Mouse (Mus musculus) retina, adult 2 months (tissue): ENCODE measurements around the gene Kdf1.
A peak's percentile ranks its signal among the peaks of the same experiment; 100 is the strongest.
"Not testable (repeated sequence)": the region's sequence is repeated elsewhere in the genome, so short reads cannot be mapped to it uniquely, and the experiment has no call there.

Experiments used
- DNase-seq: peaks from one replicate; pipeline ENCODE4 v3.0.0-alpha.2; 2012; ENCODE audit warnings: low read depth, low spot score

Kdf1 gene

DNA sequence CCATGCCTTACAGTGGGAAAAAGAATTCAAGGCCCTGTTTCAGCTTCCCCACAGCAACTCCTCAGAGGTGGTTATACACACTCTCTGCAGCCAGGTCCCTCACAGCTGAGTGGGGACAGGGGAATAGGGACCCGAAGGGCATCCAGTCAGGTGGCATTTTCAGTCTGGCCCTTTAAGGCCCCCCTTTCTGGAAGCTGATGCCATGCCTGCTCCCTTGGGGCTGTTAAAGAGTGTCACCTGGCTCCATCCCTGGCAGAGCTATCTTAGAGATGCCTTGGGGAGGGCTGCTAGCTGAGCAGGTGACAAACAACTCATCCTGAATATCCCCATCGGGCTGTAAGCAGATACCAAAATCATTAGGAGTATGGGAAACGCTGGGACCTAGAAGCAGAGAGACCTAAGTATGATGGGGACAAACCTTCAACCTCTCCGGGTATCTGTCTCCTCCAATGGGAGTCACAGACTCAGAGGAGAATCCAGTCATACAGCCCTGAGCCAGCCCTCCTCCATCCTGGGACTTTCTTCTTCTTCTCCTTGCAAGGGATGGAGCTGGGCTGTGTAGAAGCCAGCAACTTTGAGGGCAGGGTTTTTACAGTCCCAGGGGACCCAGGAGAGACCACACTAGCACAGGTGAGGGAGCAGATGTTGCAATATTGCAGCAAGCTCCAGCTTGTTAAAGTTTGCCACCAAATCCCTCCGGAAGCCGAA lies 21.9 kb upstream of the Kdf1 start:
- DNase-seq, result no peak

GRCm38 (mm10) chr4:133497461-133498159 lies 21.2 kb upstream of the Kdf1 start:
- no peak for DNase-seq

DNA sequence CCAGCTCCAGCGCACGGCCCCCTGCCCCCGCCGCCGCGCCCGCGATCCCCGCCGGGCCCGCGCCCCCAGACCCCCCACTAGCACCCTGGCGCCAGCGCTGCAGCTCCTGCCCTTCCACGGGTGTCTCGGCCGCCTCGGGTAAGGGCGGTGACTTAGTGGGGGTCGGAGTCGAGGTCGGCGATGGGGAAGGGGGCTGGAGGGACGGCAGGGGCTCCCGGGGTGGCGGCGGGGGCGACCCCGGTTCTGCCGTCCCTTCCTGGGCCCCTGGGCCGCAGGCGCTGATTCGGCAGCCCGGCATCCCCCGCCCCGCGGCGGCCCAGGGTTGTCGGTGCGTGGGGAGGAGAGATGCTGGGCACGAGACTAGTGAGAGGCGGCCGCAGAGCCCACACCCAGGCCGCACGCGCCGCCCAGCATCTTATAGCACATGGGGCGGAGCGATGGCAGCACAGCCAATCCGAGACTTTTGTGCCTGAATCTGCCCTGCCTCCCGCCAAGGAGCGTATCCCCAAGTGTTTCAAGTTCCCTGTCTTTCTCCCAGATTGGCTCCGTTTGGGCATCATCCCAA lies 20.5 kb upstream of the Kdf1 start, which contains the start of gene Trnp1:
Gene Trnp1 (minus strand): TSS at position 391 of the 565 bp plus-strand sequence.
- DNase-seq, result peak; percentile 45

DNA sequence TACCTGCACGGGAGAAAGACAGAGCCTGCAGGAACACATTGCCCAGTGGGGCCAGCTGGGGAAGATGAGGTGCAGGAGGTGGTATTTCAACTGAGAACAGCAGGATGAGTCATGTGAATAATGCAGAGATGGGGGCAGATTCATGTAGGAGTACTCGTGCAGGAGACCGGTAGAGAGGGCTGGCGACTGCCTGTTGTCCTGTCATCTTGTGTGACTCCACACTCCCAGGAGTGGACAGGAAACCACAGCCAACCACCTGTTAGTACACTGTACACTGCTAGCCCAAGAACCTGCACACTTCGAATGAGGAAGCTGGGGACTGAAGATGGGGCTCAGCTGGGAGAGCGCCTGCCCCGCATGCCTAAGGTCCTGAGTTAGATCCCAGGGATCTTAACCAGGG lies 17.2 kb upstream of the Kdf1 start:
- DNase-seq, result no peak

DNA sequence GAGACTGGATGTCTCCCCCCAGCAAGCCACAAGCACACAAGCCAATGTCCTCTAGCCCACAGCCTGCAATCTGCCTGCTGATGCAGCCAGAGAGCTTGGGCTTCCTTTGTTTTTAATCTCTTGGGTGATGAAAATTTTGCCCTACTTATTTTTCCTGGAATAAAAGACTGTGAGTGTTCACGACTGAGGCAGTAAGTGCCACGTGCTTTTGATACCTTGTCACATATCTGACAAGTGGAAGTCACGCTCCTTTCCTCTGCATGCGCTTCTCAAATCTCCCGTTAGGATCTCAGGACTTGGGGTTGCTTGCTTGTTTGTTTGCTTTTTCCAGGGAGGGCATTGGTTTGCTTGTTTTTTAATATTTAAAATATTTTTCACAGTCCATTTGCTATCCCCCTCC lies 14.5 kb upstream of the Kdf1 start:
- DNase-seq, result no peak

DNA sequence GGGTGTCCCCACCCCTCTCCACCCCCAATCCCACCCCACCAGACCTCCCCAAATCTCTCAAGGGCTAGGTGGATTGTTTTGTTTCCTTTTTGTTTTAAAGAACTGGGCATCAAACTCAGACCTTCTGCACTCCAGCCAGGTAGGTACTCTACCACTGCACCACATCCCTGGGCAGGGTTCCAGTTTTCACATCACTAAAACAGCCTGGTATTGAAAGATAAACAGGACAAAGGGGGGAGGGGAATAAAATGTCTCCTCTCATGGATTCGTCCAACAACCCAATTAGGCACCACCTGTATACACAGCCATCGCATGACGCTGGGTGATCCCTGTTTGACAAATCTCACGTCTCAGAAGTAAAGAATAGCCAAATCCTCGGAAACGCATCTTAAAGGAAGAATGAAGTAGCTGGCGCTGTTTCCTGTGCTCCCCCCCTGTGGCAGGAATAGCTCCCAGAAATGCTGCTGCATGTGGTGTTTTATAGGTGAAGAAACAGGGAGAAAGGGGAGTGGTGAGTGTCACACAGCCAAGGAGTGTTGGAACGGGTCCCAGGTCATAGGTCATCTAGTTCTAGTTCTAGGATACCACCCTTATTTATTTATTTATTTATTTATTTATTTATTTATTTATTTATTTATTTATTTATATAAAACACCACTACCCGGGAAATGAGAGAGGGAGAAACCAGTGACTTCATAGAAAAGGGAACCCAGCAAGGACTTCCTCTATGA lies 13.8 kb upstream of the Kdf1 start:
- DNase-seq, result no peak

- no peak for DNase-seq
Measured at GRCm38 (mm10) chr4:133506573-133506972, 12.2 kb upstream of the Kdf1 start.

DNA sequence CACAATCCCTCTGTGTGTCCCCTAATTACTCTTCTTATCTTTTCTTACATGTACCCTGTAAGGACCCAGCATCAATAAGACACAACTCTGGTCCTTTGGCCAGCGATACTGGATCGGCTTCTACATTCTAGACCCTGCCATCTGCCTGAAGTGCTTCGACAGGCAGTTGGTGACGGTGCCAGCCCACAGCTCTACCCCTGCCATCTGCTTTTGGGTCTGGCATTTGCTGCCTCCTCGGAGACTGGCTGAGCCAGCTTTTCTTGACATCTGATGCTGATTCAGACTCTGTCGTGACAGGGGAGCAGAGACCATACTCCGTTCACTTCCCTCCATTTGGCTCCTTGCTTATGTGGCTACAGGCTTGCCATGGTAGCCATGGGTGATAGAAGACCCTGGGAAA lies 9.8 kb upstream of the Kdf1 start:
- DNase-seq, result no peak

DNA sequence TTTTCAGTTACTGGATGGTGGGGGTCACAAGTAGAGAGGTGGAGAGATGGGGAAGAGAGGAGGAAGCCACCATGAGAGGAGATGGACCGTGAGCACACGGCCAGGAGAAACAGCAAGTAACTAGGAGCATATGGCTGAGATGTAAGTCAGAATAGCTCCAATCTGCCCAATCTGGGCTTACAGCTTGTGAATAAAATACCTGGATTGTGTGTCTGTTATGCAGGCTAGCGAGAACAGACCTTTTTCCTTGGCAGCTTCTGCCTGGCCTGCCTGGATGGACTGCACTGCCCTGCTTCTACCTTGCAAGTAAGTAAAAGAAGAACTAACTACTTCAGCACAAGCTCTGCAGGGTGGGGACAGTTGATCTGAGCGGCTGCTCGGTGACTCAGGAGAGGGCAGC lies 7.7 kb upstream of the Kdf1 start:
- no peak for DNase-seq

- not testable (repeated sequence) for DNase-seq
Measured at GRCm38 (mm10) chr4:133512511-133512910, 6.3 kb upstream of the Kdf1 start.

DNA sequence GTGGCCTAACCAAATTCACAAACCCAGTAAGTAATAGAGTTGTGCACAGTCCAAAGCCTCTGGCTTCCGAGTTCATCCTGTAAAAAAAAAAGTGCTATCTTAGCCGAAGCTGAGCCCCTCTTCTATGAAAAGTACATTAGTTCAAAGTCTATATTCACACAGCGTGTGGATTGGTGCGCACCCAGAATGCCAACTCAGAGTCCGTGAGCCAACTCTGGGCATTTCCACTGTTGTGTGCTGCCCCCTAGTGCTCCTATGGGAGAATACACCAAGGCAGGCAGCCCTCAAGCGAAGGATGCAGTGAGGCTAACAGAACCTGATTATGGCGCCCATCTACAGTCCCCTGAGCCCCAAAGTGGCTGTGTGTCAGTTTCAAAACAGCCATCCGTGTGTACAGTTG lies 5.8 kb upstream of the Kdf1 start:
- peak; percentile 53 for DNase-seq

GRCm38 (mm10) chr4:133519369-133519665 lies 554 bp downstream of the Kdf1 start:
- no peak for DNase-seq

DNA sequence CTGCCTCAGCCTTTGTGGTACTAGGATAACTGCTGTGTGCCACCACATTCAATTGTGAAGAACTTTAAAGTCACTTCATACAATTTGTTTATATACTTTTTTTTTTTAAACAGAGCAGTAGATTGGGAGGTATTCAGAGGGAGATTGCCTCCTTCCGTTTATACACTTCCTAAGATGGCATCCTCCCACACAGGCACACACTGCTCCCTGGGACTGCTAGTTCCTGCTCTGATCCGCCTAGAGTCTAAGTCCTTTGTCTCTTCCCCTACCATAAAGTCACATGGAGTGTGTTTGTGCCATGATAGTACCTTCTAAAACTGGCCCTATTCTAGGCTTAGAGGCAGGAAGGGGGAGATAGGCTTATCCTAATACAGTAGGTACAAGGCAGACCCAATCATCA lies 2.7 kb downstream of the Kdf1 start:
- no peak for DNase-seq

DNA sequence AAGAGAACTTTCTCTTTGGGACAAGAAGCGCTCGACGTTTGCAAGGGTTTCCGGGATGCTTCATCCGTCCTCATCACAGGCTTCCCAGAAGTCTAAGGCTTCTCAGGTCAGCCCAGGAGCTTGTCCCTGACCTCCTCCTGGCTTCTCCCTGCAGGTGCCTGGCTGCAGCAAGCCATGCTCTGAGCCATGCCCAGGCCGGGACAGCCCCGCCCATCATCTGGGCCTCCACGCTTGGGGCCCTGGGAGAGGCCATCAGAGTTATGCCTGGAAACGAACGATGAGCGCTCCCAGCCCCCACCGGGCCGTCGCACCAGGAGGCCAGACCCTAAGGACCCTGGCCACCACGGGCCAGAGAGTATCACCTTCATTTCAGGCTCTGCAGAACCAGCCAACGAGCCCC lies 9.0 kb downstream of the Kdf1 start:
- no peak for DNase-seq

GRCm38 (mm10) chr4:133532777-133533176 lies 14.0 kb downstream of the Kdf1 start:
- no peak for DNase-seq

GRCm38 (mm10) chr4:133536081-133536480 lies 17.3 kb downstream of the Kdf1 start:
- no peak for DNase-seq

DNA sequence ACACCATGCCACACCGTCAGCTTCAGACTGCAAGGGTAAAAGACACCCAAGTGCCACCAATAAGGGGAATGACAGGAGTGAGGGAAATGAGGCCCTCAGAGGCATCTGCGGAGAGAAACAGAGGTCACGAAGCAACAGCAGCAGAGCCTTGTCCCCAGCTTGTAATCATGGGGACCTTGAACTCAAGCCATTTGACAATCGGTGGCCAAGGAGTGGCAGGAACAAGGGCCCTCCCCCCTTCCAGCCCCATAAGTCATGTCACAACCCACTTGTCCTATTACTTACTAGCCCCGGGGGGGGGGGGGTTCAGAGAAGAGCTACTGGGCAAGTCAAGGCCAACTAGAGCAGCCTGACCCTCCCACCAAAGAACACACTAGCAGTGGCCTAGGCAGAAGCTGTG lies 17.9 kb downstream of the Kdf1 start:
- DNase-seq, result no peak

GRCm38 (mm10) chr4:133545272-133546231 lies 26.8 kb downstream of the Kdf1 start, which contains the start of gene Nudc:
Nudc (minus strand) TSS chr4:133545996.
- peak; percentile 88 for DNase-seq

GRCm38 (mm10) chr4:133552029-133552428 lies 33.3 kb downstream of the Kdf1 start:
- no peak for DNase-seq

GRCm38 (mm10) chr4:133552768-133553447 lies 34.1 kb downstream of the Kdf1 start, which contains the start of gene Nr0b2:
Nr0b2 (plus strand) TSS chr4:133553376.
- no peak for DNase-seq
